Mouse (Mus musculus) ES-E14 (cell line): ENCODE measurements at regions not wholly inside any gene's neighbourhood (a gene's known extent, or its start where the extent isn't known, plus 50 kb on each side); places are given as distances from the start of the nearest gene placed in this dataset.

Source experiments
- CHD2 ChIP-seq: IDR thresholded peaks from 2 replicates; pipeline ENCODE4 v1.6.1; 2014; ENCODE audit warnings: mild to moderate bottlenecking, low read depth, low read length, inconsistent platforms
- HCFC1 ChIP-seq: IDR thresholded peaks from 2 replicates; pipeline ENCODE4 v1.6.1; 2012; ENCODE audit warnings: low read length, inconsistent platforms, borderline replicate concordance; ENCODE audit not compliant: insufficient read depth
- MAFK ChIP-seq: IDR thresholded peaks from 2 replicates; pipeline ENCODE4 v1.6.1; 2014; ENCODE audit warnings: mild to moderate bottlenecking, low read depth, low read length, inconsistent platforms; ENCODE audit not compliant: insufficient read depth
- ZC3H11A ChIP-seq: IDR thresholded peaks from 2 replicates; pipeline ENCODE4 v1.6.1; 2012; ENCODE audit warnings: low read depth, mild to moderate bottlenecking, inconsistent platforms, low read length, borderline replicate concordance

GRCm38 (mm10) chr12:12607995-12608394 lies 333.7 kb downstream of the Mycn start:
- TF ChIP-seq MAFK, result no peak
- no peak for TF ChIP-seq CHD2
- TF ChIP-seq HCFC1, result no peak
- TF ChIP-seq ZC3H11A, result no peak
